Mouse (Mus musculus): ENCODE measurements around the gene Cdipt.

Gene Cdipt

GRCm38 (mm10) chr7:127013385-127013784 is 37.7 kb downstream of the Cdipt start:
- no peak for DNase-seq

GRCm38 (mm10) chr7:127014320-127014719 is 38.6 kb downstream of the Cdipt start, which contains the start of gene Mvp:
Gene Mvp (minus strand): TSS chr7:127014621.
- peak; percentile 75 to 80 for DNase-seq

- no peak for DNase-seq
Observed at GRCm38 (mm10) chr7:127014993-127015392, 39.3 kb downstream of the Cdipt start.

- DNase-seq = no peak
Observed at GRCm38 (mm10) chr7:127016081-127016480, 40.4 kb downstream of the Cdipt start.

- no peak for DNase-seq
Observed at GRCm38 (mm10) chr7:127016481-127016485, 40.6 kb downstream of the Cdipt start, which contains the start of gene Pagr1b. Gene Pagr1b (minus strand): TSS chr7:127016484.

GRCm38 (mm10) chr7:127016486-127016938 is 40.8 kb downstream of the Cdipt start:
- no peak for DNase-seq

GRCm38 (mm10) chr7:127016971-127017949 is 41.5 kb downstream of the Cdipt start, which contains the start of gene Pagr1a:
Gene Pagr1a (minus strand): TSS chr7:127017352.
- DNase-seq = peak; percentile 92 to 94

- no peak for DNase-seq
Observed at GRCm38 (mm10) chr7:127017950-127018345, 42.2 kb downstream of the Cdipt start.

- DNase-seq = no peak
Observed at GRCm38 (mm10) chr7:127018416-127019305, 42.9 kb downstream of the Cdipt start.

GRCm38 (mm10) chr7:127019306-127019960 is 43.7 kb downstream of the Cdipt start:
- no peak for DNase-seq

GRCm38 (mm10) chr7:127020031-127020430 is 44.3 kb downstream of the Cdipt start:
- no peak for DNase-seq

- peak in 1 of 2 experiments; percentile 11 for DNase-seq
Observed at GRCm38 (mm10) chr7:127020491-127020890, 44.8 kb downstream of the Cdipt start.

- peak; percentile 37 to 39 for DNase-seq
Observed at GRCm38 (mm10) chr7:127020901-127021562, 45.3 kb downstream of the Cdipt start, which contains the start of the genes Gm42742 and Prrt2. Gene Gm42742 (minus strand): TSS chr7:127021097. Gene Prrt2 (minus strand): TSS chr7:127021211.

GRCm38 (mm10) chr7:127021563-127022527 is 46.1 kb downstream of the Cdipt start:
- DNase-seq = no peak

GRCm38 (mm10) chr7:127022528-127023271 is 47.0 kb downstream of the Cdipt start:
- no peak for DNase-seq

GRCm38 (mm10) chr7:127023272-127023691 is 47.6 kb downstream of the Cdipt start:
- no peak for DNase-seq

GRCm38 (mm10) chr7:127023896-127024690 is 48.4 kb downstream of the Cdipt start:
- no peak for DNase-seq

- DNase-seq = peak; percentile 78
Observed at GRCm38 (mm10) chr7:127024755-127025555, 49.2 kb downstream of the Cdipt start.
